Mouse (Mus musculus) kidney, postnatal 25 days (tissue): ENCODE results near the gene Slc27a1.

Experiments
- DNase-seq, 2 experiments: peaks; one replicate each; pipeline ENCODE4 v3.0.0; 2021; ENCODE audit warnings: mixed read lengths in 2 of 2

Gene Slc27a1

DNA sequence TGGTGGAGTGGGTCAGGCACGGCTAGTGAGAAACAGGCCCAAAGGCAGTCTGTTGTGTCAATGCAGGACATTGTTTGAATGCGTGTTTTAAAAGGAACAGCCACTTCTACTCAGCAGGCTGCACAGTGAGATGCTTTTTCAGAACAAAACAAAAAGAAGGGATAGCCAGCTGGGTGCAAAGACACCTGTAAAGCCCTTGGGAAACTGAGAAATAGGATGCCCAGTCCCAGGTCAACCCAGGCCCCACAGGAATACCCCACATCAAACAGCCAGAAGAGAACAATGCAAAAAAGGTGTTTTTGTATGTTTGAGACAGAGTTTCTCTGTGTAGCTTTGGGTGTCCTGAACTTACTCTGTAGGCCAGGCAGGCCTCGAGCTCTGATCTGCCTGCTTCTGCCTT lies 20.1 kb downstream of the Slc27a1 start:
- DNase-seq, result no peak

DNA sequence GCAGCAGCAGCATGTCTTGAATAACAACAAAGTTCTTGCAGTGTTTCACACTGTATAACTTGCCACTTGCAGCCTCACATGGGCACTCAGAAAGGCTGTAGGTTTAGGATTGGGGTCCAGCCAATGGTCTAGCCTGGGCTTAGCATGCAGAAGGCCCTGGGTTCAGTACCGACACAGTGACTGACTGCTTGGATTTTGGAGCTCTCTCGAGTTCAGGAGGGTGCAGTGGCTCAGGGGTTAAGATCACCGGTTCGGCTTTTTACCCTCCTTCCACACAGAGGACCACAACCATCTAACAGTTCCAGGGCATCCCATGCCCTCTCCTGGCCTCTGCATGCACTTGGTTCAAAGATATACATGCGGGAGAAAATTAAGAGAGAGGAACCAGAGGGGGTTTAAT lies 22.3 kb downstream of the Slc27a1 start:
- DNase-seq, result peak in 1 of 2 experiments; percentile 31

DNA sequence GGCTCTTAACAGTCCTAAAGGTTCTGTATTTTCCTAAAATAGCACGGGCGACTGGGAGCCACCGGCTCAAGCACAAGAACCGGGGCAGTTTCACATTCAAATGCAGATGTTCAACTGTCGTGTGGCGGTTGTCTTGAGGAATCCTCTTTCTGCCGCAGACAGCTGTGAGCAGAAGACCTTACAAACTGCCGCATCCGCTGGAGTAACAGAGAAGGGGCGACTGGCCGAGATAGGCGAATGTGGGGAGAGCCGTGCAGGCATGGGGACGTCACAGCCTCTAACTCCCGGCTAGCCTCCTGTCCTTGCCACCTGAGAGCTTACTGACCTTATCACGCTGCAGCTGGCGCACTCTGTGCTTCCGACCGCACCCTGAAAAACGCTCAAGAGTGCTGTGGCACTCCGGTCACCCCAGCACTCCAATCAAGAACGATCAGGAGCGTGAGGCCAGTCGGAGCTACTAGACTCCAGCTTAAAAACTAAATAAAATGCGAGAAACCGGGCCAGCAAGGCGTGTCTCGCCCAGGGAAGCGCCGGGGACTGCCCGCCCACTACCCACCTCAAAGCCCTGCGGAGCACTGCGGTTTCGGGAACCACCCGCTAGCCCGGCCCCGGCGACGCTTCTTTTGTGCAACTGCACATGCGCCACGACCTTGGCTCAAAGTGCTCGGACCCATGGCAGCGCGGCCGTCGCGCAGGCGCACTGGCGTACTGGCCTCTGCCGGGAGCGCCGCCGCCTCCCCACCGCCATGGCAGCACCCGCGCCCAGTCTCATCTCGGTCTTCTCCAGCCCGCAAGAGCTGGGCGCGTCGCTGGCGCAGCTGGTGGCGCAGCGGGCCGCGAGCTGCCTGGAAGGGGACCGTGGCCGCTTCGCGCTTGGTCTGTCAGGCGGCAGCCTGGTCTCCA lies 23.0 kb downstream of the Slc27a1 start, which contains the start of gene Pgls:
Gene Pgls, plus strand, starts transcription at position 706 of the 903 bp plus-strand sequence.
- peak; percentile 96 to 98 for DNase-seq

DNA sequence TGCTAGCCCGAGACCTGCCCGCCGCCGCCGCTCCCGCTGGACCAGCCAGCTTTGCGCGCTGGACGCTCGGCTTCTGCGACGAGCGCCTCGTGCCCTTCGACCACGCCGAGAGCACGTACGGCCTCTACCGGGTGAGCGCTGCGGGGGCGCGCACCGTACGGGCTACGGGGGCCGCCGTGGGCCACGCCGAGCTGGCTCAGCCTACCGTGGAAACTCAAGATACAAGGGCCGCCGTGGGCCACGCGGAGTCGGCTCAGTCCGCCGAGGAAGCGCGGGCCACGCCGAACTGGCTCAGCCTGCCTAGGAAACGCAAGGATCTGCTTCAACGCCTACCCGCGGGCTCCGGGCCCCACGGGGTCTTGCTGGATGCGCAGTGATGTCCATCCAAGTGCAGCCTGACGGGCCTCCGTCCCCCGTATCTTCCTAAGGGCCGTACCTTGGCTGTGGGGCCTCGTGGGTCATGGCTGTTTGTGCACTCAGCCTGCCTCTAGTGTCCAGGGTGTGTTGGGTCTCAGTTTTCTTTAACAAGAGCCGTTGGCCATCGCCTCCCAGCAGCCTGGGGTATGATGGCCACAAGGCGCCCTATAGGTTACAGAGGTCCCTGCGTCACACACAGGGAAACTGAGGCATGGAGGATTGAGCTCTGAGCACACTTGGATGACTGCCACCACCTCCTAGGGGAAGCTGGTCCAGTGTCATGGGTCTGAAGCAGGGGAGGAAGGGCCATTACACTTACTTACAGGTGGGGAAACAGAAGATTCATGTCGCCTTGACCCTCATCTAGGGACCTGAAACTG lies 23.9 kb downstream of the Slc27a1 start:
- DNase-seq, result peak; percentile 80 to 93

DNA sequence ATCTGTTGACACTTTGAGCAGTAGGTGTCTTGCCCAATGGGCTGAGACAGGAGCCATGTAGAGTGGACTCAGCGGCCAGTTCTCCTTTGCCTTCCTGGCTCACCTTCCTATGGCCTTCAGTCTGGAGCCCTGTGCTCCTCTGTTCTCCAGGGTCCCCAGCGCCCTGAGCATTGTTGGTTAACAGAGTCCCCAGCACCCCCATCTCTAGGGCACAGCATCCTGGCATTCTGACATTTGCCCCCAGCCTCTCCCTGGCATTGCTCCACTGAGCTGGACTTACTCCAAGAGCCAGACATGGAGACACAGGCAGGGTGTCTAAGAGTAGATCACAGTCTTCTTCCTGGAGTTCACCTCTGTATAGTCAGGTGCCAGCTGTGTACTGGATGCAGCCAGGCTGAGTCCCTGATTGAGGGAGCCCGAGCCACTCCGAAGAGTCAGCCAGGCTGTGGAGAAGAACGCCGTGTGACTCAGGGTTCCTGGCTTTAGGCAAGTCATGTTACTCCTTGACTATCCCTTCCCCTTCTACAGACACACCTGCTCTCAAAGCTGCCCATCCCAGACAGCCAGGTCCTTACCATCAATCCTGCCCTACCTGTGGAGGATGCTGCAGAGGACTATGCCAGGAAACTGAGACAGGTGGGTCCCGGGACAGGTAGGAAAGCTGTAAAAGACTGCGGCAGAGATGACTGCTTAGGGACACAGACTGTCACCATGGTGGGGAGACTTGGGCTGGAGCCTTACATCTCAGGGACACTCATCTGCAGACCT lies 25.1 kb downstream of the Slc27a1 start:
- DNase-seq, result peak; percentile 34 to 48

DNA sequence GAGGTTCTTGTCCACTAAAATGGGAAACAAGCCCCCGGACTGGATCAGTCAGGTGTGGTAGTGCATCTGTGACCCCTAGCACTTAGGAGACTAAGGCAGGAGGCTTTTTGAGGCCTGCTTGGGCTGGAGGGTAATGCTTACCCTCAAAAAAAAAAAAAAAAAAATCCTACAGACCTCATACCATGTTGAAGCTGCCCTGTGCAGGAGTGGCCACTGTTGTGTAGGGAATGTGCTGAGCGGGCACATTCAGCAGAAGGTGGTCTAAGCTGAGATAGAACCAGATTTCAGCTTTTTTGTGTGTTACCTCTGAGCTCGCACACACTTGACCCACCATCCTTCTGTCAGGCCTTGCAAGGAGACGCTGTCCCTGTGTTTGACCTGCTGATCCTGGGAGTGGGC lies 25.6 kb downstream of the Slc27a1 start:
- DNase-seq, result no peak

DNA sequence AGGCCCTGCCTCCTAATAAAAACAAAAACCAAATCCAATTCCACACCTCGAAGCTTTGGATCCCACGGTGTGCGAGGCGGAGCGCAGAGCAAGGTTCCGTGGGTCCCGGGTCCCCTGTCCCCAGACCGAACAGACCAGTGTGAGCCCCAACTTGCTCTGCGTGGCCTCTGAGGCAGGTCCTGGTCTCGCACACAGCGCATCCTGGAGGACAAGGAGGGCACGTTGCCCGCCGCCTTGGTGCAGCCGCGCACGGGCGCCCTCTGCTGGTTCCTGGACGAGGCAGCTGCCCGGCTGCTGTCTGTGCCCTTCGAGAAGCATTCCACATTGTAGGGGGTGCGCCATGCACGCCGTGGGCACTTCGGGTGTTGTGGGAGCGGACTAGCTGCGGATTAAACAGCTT lies 27.2 kb downstream of the Slc27a1 start:
- DNase-seq, result peak; percentile 89 to 93

DNA sequence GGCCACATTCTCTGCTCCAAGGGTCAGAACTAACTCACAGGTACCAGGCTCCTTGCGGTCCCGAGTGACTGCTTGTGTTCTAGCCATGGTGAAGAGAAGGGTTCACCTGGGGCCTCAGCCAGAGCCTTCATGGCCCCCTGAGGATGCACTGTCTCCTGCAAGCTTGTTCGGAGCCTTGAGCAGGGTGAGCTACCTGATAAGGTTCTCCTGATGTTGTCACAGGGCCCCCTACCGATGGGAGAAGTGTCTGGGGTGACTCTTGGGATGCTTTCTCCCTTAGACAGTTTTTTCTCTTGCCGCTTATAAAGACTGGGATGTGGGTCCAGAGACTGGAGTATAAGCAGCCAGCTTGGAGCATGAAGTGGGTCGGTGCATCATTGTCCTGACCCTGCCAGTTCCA lies 27.7 kb downstream of the Slc27a1 start:
- peak in 1 of 2 experiments; percentile 22 for DNase-seq

DNA sequence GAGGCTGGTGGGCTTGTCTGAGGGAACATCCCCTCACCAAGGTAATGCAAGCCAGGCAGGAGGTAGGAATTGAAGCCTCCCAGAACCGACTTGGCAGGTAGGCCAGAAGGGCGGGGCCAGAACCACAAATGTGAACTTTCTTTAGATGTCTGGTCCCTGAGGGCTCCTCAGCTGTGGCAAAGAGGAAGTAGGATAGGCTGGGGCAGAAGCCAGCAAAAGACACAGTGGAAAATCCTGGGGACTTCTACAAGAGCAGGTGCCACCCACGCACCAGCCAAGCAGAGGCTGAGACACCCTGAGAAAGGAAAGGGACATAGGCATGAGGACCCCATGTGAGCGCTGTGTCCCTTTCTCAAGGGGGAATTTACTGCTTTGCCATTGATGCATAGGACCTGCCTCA lies 28.1 kb downstream of the Slc27a1 start:
- no peak for DNase-seq

DNA sequence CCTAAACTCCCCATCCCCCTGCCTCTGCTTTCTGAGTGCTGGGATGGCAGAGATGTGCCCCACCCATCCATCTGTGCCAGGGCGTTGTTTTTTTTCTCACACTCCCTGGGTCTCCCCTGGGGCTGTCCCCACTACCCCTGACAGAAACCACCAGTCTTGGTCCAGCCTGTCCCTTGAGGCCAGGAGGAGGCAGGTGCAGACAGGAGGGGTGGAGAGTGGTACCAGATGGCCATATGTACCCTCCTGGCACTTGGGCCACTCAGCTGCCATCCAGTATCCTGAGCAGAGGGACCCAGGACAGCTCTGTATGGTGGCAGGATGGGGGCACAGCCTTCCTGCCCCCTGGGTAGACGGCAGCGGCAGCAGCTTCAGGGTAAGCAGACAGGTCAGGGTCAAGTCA lies 28.8 kb downstream of the Slc27a1 start, which contains the start of gene Fam129c:
Gene Fam129c, plus strand, starts transcription at position 198 of the 400 bp plus-strand sequence.
- DNase-seq, result no peak

DNA sequence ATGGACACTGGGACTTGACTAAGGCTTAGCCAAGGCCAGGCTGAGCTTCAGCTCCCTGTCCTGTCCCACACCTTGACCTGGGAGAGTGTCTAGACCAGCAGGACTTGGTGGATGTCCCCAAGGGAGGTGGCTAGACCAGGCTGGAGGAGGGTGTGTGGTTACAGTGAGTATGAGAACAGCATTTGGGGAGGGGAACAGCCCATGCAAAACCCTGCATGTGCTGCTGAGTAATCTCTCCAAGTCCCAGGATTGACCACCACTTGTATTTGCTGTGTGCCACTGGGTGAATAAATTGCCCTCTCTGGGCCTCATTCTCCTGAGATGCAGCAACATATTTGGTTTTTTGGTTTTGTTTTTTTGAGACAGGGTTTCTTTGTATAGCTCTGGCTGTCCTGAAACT lies 29.7 kb downstream of the Slc27a1 start:
- no peak for DNase-seq

DNA sequence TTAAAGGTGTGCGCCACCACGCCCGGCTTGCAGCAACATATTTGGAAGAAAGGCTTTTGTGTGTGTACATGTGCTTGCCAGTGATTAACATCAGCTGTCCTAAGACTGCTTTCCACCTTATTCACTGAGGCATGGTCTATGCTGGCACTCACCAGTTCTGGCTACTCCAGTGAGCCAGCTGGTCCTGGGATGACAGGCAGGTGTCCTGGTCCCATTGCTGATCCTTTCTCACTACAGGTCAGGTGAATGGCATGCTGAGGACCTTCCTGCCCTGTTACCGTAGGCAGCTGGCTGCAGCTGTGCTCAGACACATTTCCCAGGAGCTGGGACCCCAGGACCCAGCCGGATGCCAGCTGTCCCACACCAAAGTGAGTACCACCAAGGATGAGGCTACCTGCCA lies 30.2 kb downstream of the Slc27a1 start:
- no peak for DNase-seq

DNA sequence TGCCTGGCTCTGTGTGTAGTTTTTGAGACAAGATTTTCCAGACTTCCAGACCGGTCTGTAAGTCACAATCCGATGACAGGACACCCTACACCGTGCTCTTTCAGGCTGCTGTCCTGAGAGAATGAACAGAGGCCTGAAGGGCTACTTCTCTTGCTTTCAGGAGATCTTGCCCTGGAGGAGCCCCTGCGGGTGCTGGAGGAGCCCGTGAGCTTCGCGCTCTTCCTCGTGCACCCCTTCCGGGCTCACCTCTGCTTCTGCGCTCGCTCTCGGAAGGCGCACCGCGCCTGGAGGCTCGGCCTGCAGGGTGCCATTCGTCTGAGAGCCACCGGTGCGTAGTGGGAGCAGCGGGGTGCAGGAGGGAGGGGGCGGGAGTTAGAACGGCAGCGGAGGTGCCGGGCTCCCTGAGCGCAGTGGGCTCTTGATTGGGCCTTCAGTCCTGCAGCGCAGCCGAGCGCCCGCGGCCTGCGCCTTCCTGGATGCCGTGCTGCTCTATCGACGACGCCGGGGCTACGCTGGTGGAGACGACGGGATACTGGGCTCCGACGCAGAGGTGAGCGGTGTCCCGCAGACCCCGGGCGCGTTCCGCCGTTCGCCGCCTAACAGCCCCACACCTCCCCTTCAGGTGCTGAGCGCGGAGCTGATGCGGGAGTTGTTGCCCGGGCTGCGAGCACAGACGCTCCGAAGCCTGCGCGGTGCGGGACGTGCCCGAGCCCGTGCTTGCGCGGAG lies 33.4 kb downstream of the Slc27a1 start:
- no peak for DNase-seq

DNA sequence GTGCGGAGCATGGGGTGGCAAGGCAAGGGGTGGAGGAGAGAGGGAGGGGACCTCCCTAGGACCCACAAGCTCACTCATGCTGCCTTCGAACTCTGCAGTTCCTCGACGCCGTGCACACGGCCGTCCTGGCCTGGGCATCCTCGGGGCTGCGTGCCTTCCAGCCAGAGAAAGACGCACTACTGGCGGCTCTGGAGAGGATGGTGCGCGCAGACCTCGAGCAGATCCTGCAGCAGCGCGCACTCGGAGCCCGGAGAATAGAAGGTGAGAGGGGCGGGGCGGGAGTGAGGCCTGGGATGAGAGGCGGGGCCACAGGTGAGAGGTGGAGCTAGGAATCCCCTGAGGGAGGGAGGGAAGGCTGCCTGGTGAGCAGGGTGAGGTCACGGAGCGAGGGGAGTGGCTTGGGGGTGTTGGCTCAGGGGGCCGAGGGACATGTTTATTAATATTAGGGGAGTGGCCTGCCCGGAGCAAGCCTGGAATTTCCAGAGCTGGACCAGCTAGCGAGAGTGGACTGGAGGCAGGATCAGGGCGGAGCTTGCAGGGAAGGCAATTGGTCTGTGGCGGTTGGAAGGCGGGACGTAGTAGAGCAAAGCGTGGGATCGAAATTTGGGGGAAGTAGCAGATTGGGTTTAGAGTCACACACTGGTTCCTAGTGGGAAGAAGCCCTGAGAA lies 34.1 kb downstream of the Slc27a1 start:
- peak; percentile 92 to 96 for DNase-seq

DNA sequence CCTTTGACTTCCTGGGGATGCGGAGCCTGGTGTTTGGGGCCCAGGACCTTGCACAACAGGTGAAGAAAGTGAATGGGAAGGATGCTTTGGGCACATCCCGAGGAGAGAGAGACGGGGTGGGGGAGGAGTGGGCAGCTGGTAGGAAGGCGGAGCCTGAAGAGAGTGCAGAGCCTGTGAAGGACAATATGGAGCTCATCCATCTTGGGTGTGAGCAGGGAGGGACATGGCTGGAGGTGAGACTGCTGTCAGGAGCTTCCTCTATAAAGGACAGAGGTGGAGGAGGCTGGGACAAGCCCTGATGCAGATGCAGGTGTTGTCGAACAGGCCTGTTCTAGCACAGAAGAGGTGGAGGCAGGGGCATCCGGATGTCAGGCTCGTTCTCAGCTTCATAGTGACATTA lies 35.3 kb downstream of the Slc27a1 start:
- no peak for DNase-seq

DNA sequence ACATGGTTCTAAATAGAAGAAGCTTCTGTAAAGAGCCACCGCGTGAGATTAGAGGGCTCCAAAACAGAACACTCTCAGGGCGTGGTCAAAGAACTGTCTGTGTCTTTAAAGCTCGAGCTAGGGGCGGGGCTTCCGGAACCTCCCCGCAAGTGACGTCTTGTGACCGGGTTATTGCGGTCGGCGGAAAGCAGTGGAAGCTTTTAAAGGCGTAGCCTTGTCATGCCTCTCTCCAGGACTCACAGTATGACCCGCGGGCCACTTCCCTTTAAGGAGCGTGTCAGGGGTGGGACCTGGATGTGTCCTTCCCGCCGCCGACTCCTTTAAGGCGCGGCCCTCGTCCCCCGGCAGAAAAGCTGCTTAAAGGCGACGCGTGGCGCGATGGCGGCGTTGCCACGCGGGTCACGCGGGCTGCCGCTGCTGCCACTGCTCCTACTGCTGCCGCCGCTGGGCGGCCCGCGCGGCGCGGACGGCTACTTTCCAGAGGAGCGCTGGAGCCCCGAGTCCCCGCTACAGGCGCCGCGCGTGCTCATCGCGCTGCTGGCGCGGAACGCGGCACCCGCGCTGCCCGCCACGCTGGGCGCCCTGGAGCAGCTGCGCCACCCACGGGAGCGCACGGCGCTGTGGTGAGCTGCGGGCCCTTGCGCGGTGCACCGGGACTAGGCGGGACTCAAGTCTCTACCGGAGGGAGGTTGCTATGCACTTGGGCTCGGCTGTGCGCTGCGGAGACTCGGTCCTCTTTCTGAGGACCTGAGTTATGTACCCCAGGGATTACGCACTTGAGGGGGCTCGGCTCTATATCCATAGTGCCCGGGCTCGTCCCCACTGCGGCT lies 42.4 kb downstream of the Slc27a1 start, which contains the start of gene Colgalt1:
Gene Colgalt1, plus strand, starts transcription at position 177 of the 830 bp plus-strand sequence.
- peak; percentile 99 for DNase-seq

DNA sequence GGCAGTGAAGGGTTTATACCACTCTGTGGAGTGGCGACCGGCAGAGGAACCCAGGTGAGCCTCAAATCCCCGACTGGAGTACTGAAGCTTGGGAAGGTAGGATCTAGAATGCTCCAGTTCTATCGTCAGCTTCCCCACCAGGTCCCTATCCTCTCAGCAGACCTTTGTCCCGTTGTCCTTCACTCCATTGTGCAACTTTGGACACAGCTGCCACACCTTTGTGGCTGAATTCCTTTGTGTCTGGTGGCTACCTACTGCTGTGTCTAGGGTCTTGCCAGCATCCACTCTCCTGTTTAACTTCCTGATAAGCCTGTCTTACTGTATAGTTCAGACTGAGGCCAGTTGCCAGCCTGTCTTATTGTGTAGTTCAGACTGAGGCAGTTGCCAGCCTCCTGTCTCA lies 43.5 kb downstream of the Slc27a1 start:
- DNase-seq, result no peak

DNA sequence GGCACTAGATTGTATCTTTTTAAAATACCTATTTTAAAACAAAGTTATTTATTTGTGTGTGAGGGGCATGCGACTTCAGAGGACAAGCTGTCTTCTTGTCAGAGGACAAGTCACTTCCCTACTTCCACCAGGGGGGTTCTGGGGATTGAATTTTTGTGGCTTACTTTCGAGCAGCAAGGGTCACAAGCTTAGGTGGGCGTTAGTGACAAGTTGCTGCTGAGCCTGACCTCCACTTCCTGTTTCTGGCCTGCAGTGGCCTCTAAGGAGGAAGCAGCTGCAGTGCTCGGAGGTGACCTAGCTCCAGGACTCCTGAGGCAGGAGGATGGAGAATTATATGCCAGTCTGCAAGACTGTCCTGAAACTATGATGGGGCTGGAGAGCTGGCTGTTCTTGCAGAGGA lies 44.7 kb downstream of the Slc27a1 start:
- no peak for DNase-seq

DNA sequence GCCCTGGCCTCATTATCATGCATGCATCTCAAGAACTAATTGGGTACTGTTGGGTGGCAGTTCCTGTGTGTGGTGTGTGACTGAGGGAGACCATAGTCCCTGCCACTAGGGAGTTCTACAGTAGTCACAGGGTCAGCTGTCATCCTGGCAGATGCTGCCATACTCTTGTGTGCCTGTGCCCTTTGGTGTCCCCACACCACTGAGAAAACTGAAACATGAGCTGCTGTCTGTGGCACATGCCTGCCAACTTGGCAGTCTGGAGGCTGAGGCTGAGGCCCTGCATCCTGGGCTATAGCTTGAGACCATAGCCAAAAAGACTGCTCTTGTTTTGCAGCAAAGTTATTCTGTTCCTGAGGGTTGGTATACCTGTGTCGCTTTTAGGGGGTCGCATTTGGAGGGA lies 51.1 kb downstream of the Slc27a1 start:
- DNase-seq, result no peak

DNA sequence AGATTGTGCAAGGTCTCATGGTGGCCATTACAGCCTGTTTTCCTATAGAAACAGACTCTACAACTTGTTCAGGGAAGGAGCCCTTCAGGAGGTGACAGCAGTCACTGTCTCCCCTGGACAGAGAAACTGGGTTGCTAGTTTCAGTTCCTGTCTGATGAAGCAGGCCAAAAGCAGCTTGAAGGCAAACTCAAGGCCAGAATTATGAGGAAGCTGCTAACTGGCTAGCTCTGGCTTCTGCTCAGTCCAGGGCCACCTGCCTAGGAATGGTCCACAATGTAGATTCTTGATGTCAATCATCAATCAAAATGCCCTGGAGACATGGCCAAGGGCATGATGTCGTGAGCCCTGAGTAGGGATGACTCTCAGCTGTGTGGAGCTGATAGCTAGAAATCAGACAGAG lies 56.4 kb downstream of the Slc27a1 start:
- no peak for DNase-seq

DNA sequence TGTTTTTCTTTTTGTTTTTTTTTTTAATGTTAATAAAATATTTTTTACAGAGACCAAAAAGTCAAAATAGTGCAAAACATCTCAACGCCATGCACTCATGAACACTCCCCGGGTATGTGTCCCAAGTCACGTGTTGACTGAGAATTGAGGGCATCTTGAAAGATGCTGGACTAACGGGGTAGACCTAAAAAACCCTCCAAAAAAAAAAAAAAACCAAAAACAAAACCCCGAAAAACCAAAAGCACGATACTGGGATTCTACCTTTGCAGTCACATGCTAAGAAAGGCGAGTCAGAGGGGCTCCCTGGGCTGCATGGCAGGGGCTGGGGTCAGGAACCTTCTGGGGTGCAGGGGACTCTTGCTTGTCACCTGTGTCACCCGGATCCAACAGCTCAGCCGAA lies 58.1 kb downstream of the Slc27a1 start:
- DNase-seq, result no peak
